Mouse (Mus musculus): ENCODE measurements at regions not wholly inside any gene's neighbourhood (a gene's known extent, or its start where the extent isn't known, plus 50 kb on each side); places are given as distances from the start of the nearest gene placed in this dataset.

GRCm38 (mm10) chr2:171662571-171662970 lies 380.7 kb downstream of the Cbln4 start:
- WGBS: 84% methylated on average over 6 of the region's 6 CpGs

GRCm38 (mm10) chr2:171661896-171662511 lies 381.3 kb downstream of the Cbln4 start:
- H3K36me3 ChIP-seq: no peaks in the 10 kb centered on the region
- H3K27ac ChIP-seq (replicated peaks): no peak overlapping the region
- H3K4me3 ChIP-seq (replicated peaks): no peak overlapping the region
- H3K27me3 ChIP-seq (replicated peaks): no peaks in the 10 kb centered on the region
- no peaks in the 10 kb centered on the region for H3K9me3 ChIP-seq (replicated peaks)
- no peak for ATAC-seq (ENCODE audit: low FRiP score)
- WGBS: 31% methylated on average over 8 of the region's 8 CpGs
- no peak overlapping the region for H3K4me2 ChIP-seq
- no peaks in the 10 kb centered on the region for H3K4me1 ChIP-seq
- H3K9ac ChIP-seq (replicated peaks): no peak overlapping the region

More at GRCm38 (mm10) chr2:171662571-171662970, 380.7 kb downstream of the Cbln4 start:
- no peak overlapping the region for H3K4me2 ChIP-seq
- H3K36me3 ChIP-seq: no peaks in the 10 kb centered on the region
- no peak overlapping the region for H3K27ac ChIP-seq (replicated peaks)
- no peak for ATAC-seq (ENCODE audit: low FRiP score)
- H3K9me3 ChIP-seq (replicated peaks): no peaks in the 10 kb centered on the region
- no peaks in the 10 kb centered on the region for H3K4me1 ChIP-seq
- no peaks in the 10 kb centered on the region for H3K27me3 ChIP-seq (replicated peaks)
- no peak overlapping the region for H3K4me3 ChIP-seq (replicated peaks)
- H3K9ac ChIP-seq (replicated peaks): no peak overlapping the region

DNA sequence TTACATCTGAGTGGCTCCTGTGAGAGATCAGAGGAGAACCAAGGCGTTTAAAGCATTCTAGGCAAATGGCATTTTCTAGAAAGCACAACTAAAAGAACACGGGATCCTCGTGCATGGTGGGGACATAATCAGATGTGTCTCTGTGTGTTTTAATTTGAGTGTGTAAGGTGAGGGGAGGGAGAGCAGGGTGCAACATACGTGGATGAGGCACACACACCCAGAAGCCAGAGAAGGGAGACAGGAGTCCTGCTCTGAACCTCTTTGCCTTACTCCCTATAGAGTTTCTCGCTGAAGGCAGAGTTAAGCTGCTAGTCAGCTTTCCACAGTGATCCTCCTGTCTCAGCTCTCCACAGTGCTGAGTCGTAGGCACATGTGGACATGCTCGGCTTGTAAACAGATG lies 386.1 kb downstream of the Cbln4 start:
- Histone ChIP-seq H3K4me1 (no peaks in the 10 kb centered on the region), H3K9ac (replicated peaks) (no peak overlapping the region), H3K4me3 (replicated peaks) (no peak overlapping the region), H3K27ac (replicated peaks) (no peak overlapping the region), H3K36me3 (no peaks in the 10 kb centered on the region), H3K4me2 (no peak overlapping the region), H3K9me3 (replicated peaks) (no peaks in the 10 kb centered on the region), H3K27me3 (replicated peaks) (no peaks in the 10 kb centered on the region)
- WGBS: 72% methylated on average over 7 of the region's 7 CpGs
- no peak for ATAC-seq (ENCODE audit: low FRiP score)

- H3K9ac ChIP-seq (replicated peaks): no peak overlapping the region
- no peak overlapping the region for H3K27ac ChIP-seq (replicated peaks)
- ATAC-seq (ENCODE audit: low FRiP score): no peak
- H3K4me2 ChIP-seq: no peak overlapping the region
- H3K36me3 ChIP-seq: no peaks in the 10 kb centered on the region
- no peaks in the 10 kb centered on the region; the same call in 1 of the 2 replicates for H3K27me3 ChIP-seq (replicated peaks)
- H3K4me3 ChIP-seq (replicated peaks): no peak overlapping the region
- WGBS: 77% methylated on average over 4 of the region's 4 CpGs
- H3K9me3 ChIP-seq (replicated peaks): no peaks in the 10 kb centered on the region
- peaks cover 12% of the 10 kb centered on the region for H3K4me1 ChIP-seq
Observed at GRCm38 (mm10) chr2:171641730-171642129, 401.5 kb downstream of the Cbln4 start.

- ATAC-seq (ENCODE audit: low FRiP score): no peak
- Histone ChIP-seq H3K9me3 (replicated peaks) (no peaks in the 10 kb centered on the region), H3K4me1 (peaks cover 12% of the 10 kb centered on the region), H3K9ac (replicated peaks) (no peak overlapping the region), H3K27me3 (replicated peaks) (no peaks in the 10 kb centered on the region; the same call in 1 of the 2 replicates), H3K27ac (replicated peaks) (no peak overlapping the region), H3K36me3 (no peaks in the 10 kb centered on the region), H3K4me3 (replicated peaks) (no peak overlapping the region), H3K4me2 (no peak overlapping the region)
- 72% methylated on average over 9 of the region's 9 CpGs for WGBS
Observed at GRCm38 (mm10) chr2:171640478-171640877, 402.8 kb downstream of the Cbln4 start.

GRCm38 (mm10) chr2:171638931-171639330 lies 404.3 kb downstream of the Cbln4 start:
- Histone ChIP-seq H3K27me3 (replicated peaks) (no peaks in the 10 kb centered on the region; the same call in 1 of the 2 replicates), H3K4me1 (peaks cover 12% of the 10 kb centered on the region), H3K27ac (replicated peaks) (no peak overlapping the region), H3K36me3 (no peaks in the 10 kb centered on the region), H3K9ac (replicated peaks) (no peak overlapping the region), H3K4me2 (no peak overlapping the region), H3K4me3 (replicated peaks) (no peak overlapping the region), H3K9me3 (replicated peaks) (no peaks in the 10 kb centered on the region)
- no peak for ATAC-seq (ENCODE audit: low FRiP score)
- 96% methylated on average over 6 of the region's 6 CpGs for WGBS

DNA sequence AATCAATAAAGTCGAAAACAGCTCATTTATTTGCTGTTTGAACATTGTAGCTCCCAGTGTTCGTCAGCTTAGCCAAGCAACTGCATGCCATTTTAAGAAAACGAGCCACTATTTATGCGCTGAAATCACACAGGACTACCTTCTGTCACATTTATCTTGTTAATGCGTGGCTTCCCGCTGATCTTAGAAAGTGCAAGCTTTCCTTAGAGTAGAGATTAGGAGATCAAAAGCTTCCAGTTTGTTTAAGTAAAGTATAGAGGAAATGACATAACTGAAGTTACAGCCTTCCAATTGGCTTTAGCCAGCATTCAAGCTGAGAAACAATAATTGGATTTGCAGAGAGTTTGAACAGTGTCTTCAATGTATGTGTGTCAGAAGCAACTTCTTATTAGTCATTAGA lies 406.4 kb downstream of the Cbln4 start:
- Histone ChIP-seq H3K4me2 (no peak overlapping the region), H3K27me3 (replicated peaks) (no peaks in the 10 kb centered on the region; the same call in 1 of the 2 replicates), H3K9me3 (replicated peaks) (no peaks in the 10 kb centered on the region), H3K9ac (replicated peaks) (no peak overlapping the region), H3K27ac (replicated peaks) (no peak overlapping the region), H3K36me3 (no peaks in the 10 kb centered on the region), H3K4me3 (replicated peaks) (no peak overlapping the region), H3K4me1 (peaks cover 22% of the 10 kb centered on the region)
- 22% methylated on average over 6 of the region's 6 CpGs for WGBS
- ATAC-seq (ENCODE audit: low FRiP score): no peak

DNA sequence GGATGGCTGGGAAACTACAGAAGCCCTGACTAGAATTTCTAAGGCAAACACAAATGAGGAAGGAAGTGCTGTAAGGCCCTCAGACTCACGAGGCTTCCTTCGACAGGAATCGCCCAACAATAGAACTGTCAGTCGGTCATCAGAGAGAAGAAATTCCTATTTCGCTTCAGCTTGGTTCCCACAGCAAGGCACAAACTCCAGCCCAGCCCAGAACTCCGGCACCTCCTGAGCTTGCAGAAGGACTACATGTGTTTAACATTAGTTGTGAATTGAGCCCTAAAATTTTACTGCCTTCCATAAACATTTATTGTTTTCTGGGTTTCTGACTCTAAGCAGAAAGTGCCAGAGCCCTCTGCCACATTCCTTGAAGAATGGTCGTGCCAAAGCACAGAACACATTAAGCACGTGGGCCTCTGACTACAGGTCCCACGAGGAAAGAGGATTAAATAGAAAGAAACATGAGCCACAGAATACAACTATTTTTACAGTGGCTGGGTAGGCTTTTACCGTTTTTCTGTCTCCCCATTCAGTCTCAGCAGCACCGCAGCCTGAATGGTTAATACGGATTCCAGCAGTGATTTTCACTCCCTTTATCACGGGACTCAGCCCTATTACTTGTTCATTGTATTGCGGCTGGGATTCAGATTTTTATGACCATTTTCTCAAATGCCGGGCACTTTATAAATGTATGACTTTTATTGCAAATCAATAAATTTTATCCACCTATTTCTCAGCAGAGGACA lies 409.7 kb downstream of the Cbln4 start:
- ATAC-seq (ENCODE audit: low FRiP score): no peak; the same call in 1 of the 2 replicates
- H3K9ac ChIP-seq (replicated peaks): no peak overlapping the region
- H3K36me3 ChIP-seq: no peaks in the 10 kb centered on the region
- H3K27ac ChIP-seq (replicated peaks): 0 out of 2 replicates have a peak overlapping the region, but pooled peaks have one; percentile 45
- no peaks in the 10 kb centered on the region for H3K9me3 ChIP-seq (replicated peaks)
- H3K4me2 ChIP-seq: peak overlapping the region; percentile 2; the same call in 1 of the 2 replicates
- WGBS: 11% methylated on average over 15 of the region's 15 CpGs
- no peak overlapping the region for H3K4me3 ChIP-seq (replicated peaks)
- H3K27me3 ChIP-seq (replicated peaks): no peaks in the 10 kb centered on the region; the same call in 1 of the 2 replicates
- H3K4me1 ChIP-seq: peaks cover 22% of the 10 kb centered on the region

GRCm38 (mm10) chr2:171630101-171630715 lies 413.1 kb downstream of the Cbln4 start:
- Histone ChIP-seq H3K4me2 (no peak overlapping the region), H3K27me3 (replicated peaks) (no peaks in the 10 kb centered on the region), H3K9ac (replicated peaks) (no peak overlapping the region), H3K9me3 (replicated peaks) (no peaks in the 10 kb centered on the region), H3K4me3 (replicated peaks) (no peak overlapping the region), H3K4me1 (peaks cover 10% of the 10 kb centered on the region), H3K27ac (replicated peaks) (no peak overlapping the region), H3K36me3 (no peaks in the 10 kb centered on the region)
- no peak for ATAC-seq (ENCODE audit: low FRiP score)
- WGBS: 84% methylated on average over 9 of the region's 9 CpGs

DNA sequence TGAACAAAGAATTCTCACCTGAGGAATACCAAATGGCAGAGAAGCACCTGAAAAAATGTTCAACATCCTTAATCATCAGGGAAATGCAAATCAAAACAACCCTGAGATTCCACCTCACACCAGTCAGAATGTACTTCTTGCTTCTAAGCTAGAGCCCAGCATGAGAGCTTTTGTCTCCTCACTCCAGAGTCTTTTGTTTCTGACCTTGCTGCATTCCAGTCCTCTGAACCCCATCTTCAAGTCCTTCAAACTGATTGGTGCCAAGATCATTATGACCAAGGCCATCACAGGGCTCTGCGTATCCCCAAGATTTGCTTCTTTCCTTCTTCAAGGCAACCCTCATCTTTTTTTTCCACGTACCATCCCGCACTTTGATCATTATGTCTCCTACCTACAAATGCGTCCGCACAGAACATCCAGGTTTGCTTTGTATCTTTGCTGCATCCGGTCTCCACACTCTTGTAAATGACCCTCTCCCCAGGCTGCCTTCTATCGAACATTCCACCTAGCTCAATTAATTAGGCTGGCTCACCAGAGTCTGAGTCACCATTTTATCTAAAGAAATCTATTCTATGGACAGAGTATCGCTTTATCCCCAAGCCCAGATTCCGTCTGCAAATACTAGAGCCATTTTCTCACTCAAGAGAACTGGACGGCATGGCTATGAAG lies 414.9 kb downstream of the Cbln4 start:
- H3K27me3 ChIP-seq (replicated peaks): no peaks in the 10 kb centered on the region
- 91% methylated on average over 10 of the region's 10 CpGs for WGBS
- no peak overlapping the region for H3K4me2 ChIP-seq
- no peak for ATAC-seq (ENCODE audit: low FRiP score)
- no peak overlapping the region for H3K4me3 ChIP-seq (replicated peaks)
- H3K27ac ChIP-seq (replicated peaks): no peak overlapping the region
- no peak overlapping the region for H3K9ac ChIP-seq (replicated peaks)
- H3K4me1 ChIP-seq: peaks cover 4% of the 10 kb centered on the region
- no peaks in the 10 kb centered on the region for H3K9me3 ChIP-seq (replicated peaks)
- H3K36me3 ChIP-seq: no peaks in the 10 kb centered on the region

- Histone ChIP-seq H3K9me3 (replicated peaks) (no peaks in the 10 kb centered on the region), H3K4me1 (peaks cover 11% of the 10 kb centered on the region), H3K27ac (replicated peaks) (peak overlapping the region; percentile 41; the same call in 1 of the 2 replicates), H3K4me3 (replicated peaks) (no peak overlapping the region), H3K27me3 (replicated peaks) (no peaks in the 10 kb centered on the region), H3K9ac (replicated peaks) (no peak overlapping the region), H3K36me3 (no peaks in the 10 kb centered on the region), H3K4me2 (no peak overlapping the region)
- WGBS: 25% methylated on average over 5 of the region's 5 CpGs
- no peak for ATAC-seq (ENCODE audit: low FRiP score)
Observed at GRCm38 (mm10) chr2:171620668-171621067, 422.6 kb downstream of the Cbln4 start.

All from neural tube, embryonic 15.5 days (tissue).